Mouse (Mus musculus) CH12.LX (cell line): ENCODE data around the gene Rrp1. TPM values are rescaled to one million over a fixed set of nuclear protein-coding genes. Genes with fewer than 3 reads are reported as not detected.
"Not testable (repeated sequence)": the region's sequence is repeated elsewhere in the genome, so short reads cannot be mapped to it uniquely, and the experiment has no call there.

ENCODE experiments used
- DNase-seq: peaks from one replicate; pipeline ENCODE4 v3.0.0-alpha.2; 2013; ENCODE audit errors: extremely low read depth
- H3K27ac ChIP-seq: 2 replicates; pipeline ENCODE4 v1.5.1; 2012; ENCODE audit warnings: low read depth, mild to moderate bottlenecking, control low read depth, moderate library complexity; ENCODE audit not compliant: insufficient read depth
- H3K27me3 ChIP-seq: replicated peaks from 2 replicates; pipeline ENCODE3; 2012; ENCODE audit warnings: inconsistent platforms
- H3K36me3 ChIP-seq, 2 experiments: replicated peaks in 1 of 2; 2 replicates each; pipeline versions ENCODE3 to v1.6.1; 2012; ENCODE audit warnings: inconsistent platforms in 1 of 2, low read length in 1 of 2, mild to moderate bottlenecking in 1 of 2, mixed read lengths in 1 of 2, moderate library complexity in 1 of 2; ENCODE audit not compliant: control insufficient read depth in 1 of 2, insufficient read depth in 1 of 2
- H3K4me1 ChIP-seq, 2 experiments: 2 replicates each; pipeline ENCODE4 v1.6.1; 2012; ENCODE audit warnings: inconsistent platforms in 1 of 2, moderate library complexity in 1 of 2; ENCODE audit not compliant: insufficient read depth in 2 of 2, control insufficient read depth in 1 of 2
- H3K4me2 ChIP-seq: 2 replicates; pipeline ENCODE4 v1.6.1; 2012; ENCODE audit warnings: low read depth, mild to moderate bottlenecking, control low read depth; ENCODE audit not compliant: poor library complexity, insufficient read depth, severe bottlenecking
- H3K4me3 ChIP-seq, 3 experiments: fragments of 150-350 bp in 1 of 3; sonication (generic) in 1 of 3; replicated peaks in 1 of 3; 2 replicates each; pipeline versions ENCODE3 to v1.5.1; 2011 to 2012; ENCODE audit warnings: low read depth in 2 of 3, low read length in 2 of 3, mild to moderate bottlenecking in 2 of 3, moderate library complexity in 2 of 3, control low read depth in 1 of 3, improper control_type of control experiment in 1 of 3, inconsistent platforms in 1 of 3, mixed read lengths in 1 of 3; ENCODE audit not compliant: poor library complexity in 1 of 3
- H3K79me2 ChIP-seq: replicated peaks from 2 replicates; pipeline ENCODE4 v1.6.1; 2012; ENCODE audit warnings: mild to moderate bottlenecking, moderate library complexity; ENCODE audit not compliant: control insufficient read depth, poor library complexity, insufficient read depth, severe bottlenecking; ENCODE audit errors: extremely low read depth
- H3K9ac ChIP-seq: 2 replicates; pipeline ENCODE4 v1.6.1; 2012; ENCODE audit warnings: low read depth, mild to moderate bottlenecking, control low read depth, moderate library complexity; ENCODE audit not compliant: insufficient read depth
- H3K9me3 ChIP-seq: replicated peaks from 2 replicates; pipeline ENCODE3; 2012; ENCODE audit warnings: low read length, inconsistent platforms, mixed read lengths
- BHLHE40 ChIP-seq: IDR thresholded peaks from 2 replicates; pipeline ENCODE4 v1.6.1; 2011; ENCODE audit warnings: mild to moderate bottlenecking, low read depth, low read length, improper control_type of control experiment
- CHD2 ChIP-seq: IDR thresholded peaks from 2 replicates; pipeline ENCODE4 v1.6.1; 2011; ENCODE audit warnings: low read length, improper control_type of control experiment
- CTCF ChIP-seq, 2 experiments: IDR thresholded peaks in 1 of 2; conservative IDR thresholded peaks in 1 of 2; 2 replicates each; pipeline ENCODE4 v1.5.1; 2011 to 2012; ENCODE audit warnings: low read depth in 2 of 2, low read length in 2 of 2, improper control_type of control experiment in 1 of 2, inconsistent platforms in 1 of 2, mild to moderate bottlenecking in 1 of 2, moderate library complexity in 1 of 2
- E2F4 ChIP-seq: IDR thresholded peaks from 2 replicates; pipeline ENCODE4 v1.6.1; 2011; ENCODE audit warnings: low read depth, low read length, improper control_type of control experiment; ENCODE audit not compliant: insufficient replicate concordance
- EP300 ChIP-seq: IDR thresholded peaks from 2 replicates; pipeline ENCODE4 v1.6.1; 2011; ENCODE audit warnings: low read length, improper control_type of control experiment
- ETS1 ChIP-seq: conservative IDR thresholded peaks from 2 replicates; pipeline ENCODE4 v1.6.1; 2012; ENCODE audit warnings: low read depth, mild to moderate bottlenecking, inconsistent platforms, low read length, improper control_type of control experiment, moderate library complexity
- GABPA ChIP-seq: IDR thresholded peaks from 2 replicates; pipeline ENCODE4 v1.6.1; 2012; ENCODE audit warnings: low read depth, low read length, improper control_type of control experiment, inconsistent platforms; ENCODE audit not compliant: insufficient replicate concordance
- HCFC1 ChIP-seq: IDR thresholded peaks from 2 replicates; pipeline ENCODE4 v1.6.1; 2012; ENCODE audit warnings: low read depth, mild to moderate bottlenecking, inconsistent platforms, low read length, improper control_type of control experiment
- IRF4 ChIP-seq: IDR thresholded peaks from 2 replicates; pipeline ENCODE4 v1.6.1; 2014; ENCODE audit warnings: low read depth, mild to moderate bottlenecking, inconsistent platforms, low read length, improper control_type of control experiment
- JUN ChIP-seq: IDR thresholded peaks from 2 replicates; pipeline ENCODE4 v1.6.1; 2011; ENCODE audit warnings: low read depth, mild to moderate bottlenecking, low read length, improper control_type of control experiment, moderate library complexity; ENCODE audit not compliant: insufficient read depth
- MAFK ChIP-seq: IDR thresholded peaks from 2 replicates; pipeline ENCODE4 v1.6.1; 2011; ENCODE audit warnings: low read length, improper control_type of control experiment; ENCODE audit not compliant: insufficient replicate concordance
- MAX ChIP-seq: IDR thresholded peaks from 2 replicates; pipeline ENCODE4 v1.6.1; 2011; ENCODE audit warnings: low read length, improper control_type of control experiment
- MYC ChIP-seq: IDR thresholded peaks from 2 replicates; pipeline ENCODE4 v1.6.1; 2011; ENCODE audit warnings: low read depth, mild to moderate bottlenecking, improper control_type of control experiment, low read length
- NELFE ChIP-seq: IDR thresholded peaks from 2 replicates; pipeline ENCODE4 v1.6.1; 2011; ENCODE audit warnings: low read depth, low read length, improper control_type of control experiment
- NRF1 ChIP-seq: IDR thresholded peaks from 2 replicates; pipeline ENCODE4 v1.6.1; 2014; ENCODE audit warnings: low read depth, mild to moderate bottlenecking, inconsistent platforms, low read length, improper control_type of control experiment, moderate library complexity
- PAX5 ChIP-seq: IDR thresholded peaks from 2 replicates; pipeline ENCODE4 v1.6.1; 2012; ENCODE audit warnings: low read length, inconsistent platforms, mixed read lengths
- POLR2A ChIP-seq: IDR thresholded peaks from 2 replicates; pipeline ENCODE4 v1.6.1; 2011; ENCODE audit warnings: low read depth, mild to moderate bottlenecking, improper control_type of control experiment, low read length
- POLR2AphosphoS2 ChIP-seq: IDR thresholded peaks from 2 replicates; pipeline ENCODE4 v1.6.1; 2011; ENCODE audit warnings: low read depth, low read length, improper control_type of control experiment
- RAD21 ChIP-seq: IDR thresholded peaks from 2 replicates; pipeline ENCODE4 v1.6.1; 2011; ENCODE audit warnings: low read depth, mild to moderate bottlenecking, low read length, improper control_type of control experiment, moderate library complexity
- SIN3A ChIP-seq: IDR thresholded peaks from 2 replicates; pipeline ENCODE4 v1.6.1; 2012; ENCODE audit warnings: low read length, improper control_type of control experiment, inconsistent platforms
- SMC3 ChIP-seq: IDR thresholded peaks from 2 replicates; pipeline ENCODE4 v1.6.1; 2011; ENCODE audit warnings: low read depth, low read length, improper control_type of control experiment
- UBTF ChIP-seq: IDR thresholded peaks from 2 replicates; pipeline ENCODE4 v1.6.1; 2012; ENCODE audit warnings: low read depth, mild to moderate bottlenecking, inconsistent platforms, low read length, improper control_type of control experiment, moderate library complexity
- USF2 ChIP-seq: conservative IDR thresholded peaks from 2 replicates; pipeline ENCODE4 v1.6.1; 2011; ENCODE audit warnings: low read depth, low read length, improper control_type of control experiment
- ZKSCAN1 ChIP-seq: IDR thresholded peaks from 2 replicates; pipeline ENCODE4 v1.6.1; 2012; ENCODE audit warnings: low read depth, inconsistent platforms, low read length, improper control_type of control experiment, borderline replicate concordance
- ZMIZ1 ChIP-seq: IDR thresholded peaks from 2 replicates; pipeline ENCODE4 v1.6.1; 2012; ENCODE audit warnings: low read depth, mild to moderate bottlenecking, inconsistent platforms, low read length, improper control_type of control experiment
- ZNF384 ChIP-seq: IDR thresholded peaks from 2 replicates; pipeline ENCODE4 v1.6.1; 2012; ENCODE audit warnings: low read depth, low read length, improper control_type of control experiment, inconsistent platforms
- dilution Hi-C: fragments of 300-500 bp; cut with MboI; formaldehyde crosslinking; loops from 2 replicates; pipeline ENCODE4 v1.14.3; 2020; ENCODE audit warnings: low sequenced_read_pairs; ENCODE audit not compliant: extremely low pct_unique_long_range_greater_than_20kb, extremely low pct_ligation_motif_present
- in situ Hi-C: fragments of 300-500 bp; cut with MboI; formaldehyde crosslinking; loops from 3 replicates; pipeline ENCODE4 v1.14.3; 2019; ENCODE audit warnings: low sequenced_read_pairs, low pct_ligation_motif_present, low pct_unique_long_range_greater_than_20kb, mixed read lengths
- polyA plus RNA-seq: library from polyadenylated mRNA; unstranded; fragments of >175 nt; gene quantifications from 2 replicates; pipeline ENCODE4 v1.2.1, GENCODE M21; 2012; ENCODE audit warnings: low read depth; ENCODE audit not compliant: insufficient read length
- total RNA-seq, 2 experiments: library from RNA; depleted of rRNA; stranded (reverse); fragments of 300-350 nt in 1 of 2; fragments of >200 nt in 1 of 2; gene quantifications; 2 replicates each; pipeline ENCODE4 v1.2.3; 2012 to 2014

The Rrp1 gene
- total and polyA plus RNA-seq, 3 experiments: 138 to 327 (median 189) TPM

DNA sequence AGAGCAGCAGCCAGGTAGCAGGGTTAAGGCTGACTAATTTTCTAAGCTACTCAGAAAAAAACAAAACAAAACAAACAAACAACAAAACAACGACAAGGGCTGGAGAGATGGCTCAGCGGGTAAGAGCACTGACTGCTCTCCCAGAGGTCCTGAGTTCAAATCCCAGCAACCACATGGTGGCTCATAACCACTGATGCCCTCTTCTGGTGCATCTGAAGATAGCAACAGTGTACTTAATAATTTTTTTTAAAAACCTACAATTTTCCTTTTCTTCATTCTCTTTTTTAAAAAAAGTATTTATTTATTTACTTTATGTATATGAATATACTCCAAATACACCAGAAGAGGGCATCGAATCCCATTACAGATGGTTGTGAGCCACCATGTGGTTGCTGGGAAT lies 53.8 kb downstream of the Rrp1 start:
- H3K79me2 ChIP-seq, H3K27me3 ChIP-seq, DNase-seq, dilution Hi-C loops, in situ Hi-C loops, H3K4me3 ChIP-seq, H3K4me2 ChIP-seq, H3K9ac ChIP-seq, H3K36me3 ChIP-seq, H3K27ac ChIP-seq, H3K9me3 ChIP-seq: not testable (repeated sequence)
- peak; percentile 52; the same call in 1 of the 2 replicates for TF ChIP-seq ZNF384
- TF ChIP-seq CTCF (conservative IDR thresholded peaks at IDR 0.05 in 1 of 2, IDR thresholded peaks at IDR 0.05 in 1 of 2; ENCODE audit: low read depth in 2 of 2, low read length in 2 of 2): peak in 1 of 2 experiments; percentile 42; a peak in 2 of 4 replicates
- TF ChIP-seq SMC3: peak; percentile 29
- TF ChIP-seq MYC: 0 out of 2 replicates have a peak, but pooled peaks have one; percentile 31
- H3K4me1 ChIP-seq: peaks cover 4 to 42% of the 10 kb centered on the region in 2 experiments; a peak in 3 of 4 replicates

DNA sequence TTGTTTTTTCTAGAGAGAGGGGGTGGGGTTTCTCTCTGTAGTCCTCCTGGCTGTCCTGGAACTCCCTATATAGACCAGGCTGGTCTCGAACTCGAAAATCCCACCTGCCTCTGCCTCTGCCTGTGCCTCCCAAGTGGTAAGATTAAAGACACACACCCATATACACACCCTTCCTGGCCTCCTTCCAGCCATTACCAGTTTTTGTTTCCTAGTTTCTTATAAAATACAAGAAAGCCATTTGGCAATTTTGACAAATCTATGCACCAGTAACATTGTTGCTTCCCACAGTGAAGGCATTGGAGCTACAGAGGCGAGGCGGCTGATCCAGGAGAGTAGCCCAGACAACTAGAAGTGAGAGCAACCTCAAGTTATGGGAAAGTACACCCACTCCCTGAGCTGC lies 54.6 kb downstream of the Rrp1 start:
- Histone ChIP-seq H3K9me3 (peaks cover 2% of the 10 kb centered on the region), H3K36me3 (no peaks in the 10 kb centered on the region), H3K27ac (no peak overlapping the region), H3K4me2 (no peak overlapping the region), H3K4me3 (no peak overlapping the region), H3K79me2 (no peaks in the 10 kb centered on the region), H3K4me1 (peaks cover 4 to 35% of the 10 kb centered on the region in 2 experiments; a peak in 3 of 4 replicates), H3K27me3 (peaks cover 10% of the 10 kb centered on the region), H3K9ac (no peak overlapping the region)
- in situ Hi-C loops (no loop called here), dilution Hi-C loops (no loop called here)
- no peak for DNase-seq
- no peak for TF ChIP-seq ETS1
- no peak for TF ChIP-seq MAFK
- TF ChIP-seq RAD21: no peak
- TF ChIP-seq POLR2A: no peak
- no peak for TF ChIP-seq MYC
- TF ChIP-seq GABPA: no peak
- no peak for TF ChIP-seq ZMIZ1
- TF ChIP-seq SMC3: no peak
- TF ChIP-seq USF2: no peak

DNA sequence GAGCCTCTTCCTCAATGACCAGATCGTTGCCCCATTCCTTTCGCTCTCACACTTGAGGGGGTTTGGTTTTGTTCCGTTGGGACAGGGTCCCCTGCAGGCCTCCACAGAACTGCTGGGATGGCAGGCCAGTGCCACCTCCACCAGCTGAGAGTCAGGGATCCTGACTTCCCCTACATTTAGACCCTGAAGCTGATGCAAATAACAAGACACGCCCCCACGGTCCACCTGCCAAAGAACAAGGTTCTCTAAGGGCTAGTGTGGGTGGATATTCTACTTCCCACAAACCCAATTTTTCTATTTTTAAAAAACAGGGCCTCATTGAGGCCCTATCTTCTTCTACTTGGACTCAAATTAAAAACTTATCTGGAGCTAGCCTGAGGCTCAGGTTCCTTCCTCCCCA lies 55.1 kb downstream of the Rrp1 start:
- in situ Hi-C loops (no loop called here), dilution Hi-C loops (no loop called here)
- no peaks in the 10 kb centered on the region for H3K79me2 ChIP-seq
- no peak overlapping the region for H3K9ac ChIP-seq
- H3K27me3 ChIP-seq: peaks cover 15% of the 10 kb centered on the region
- no peak overlapping the region for H3K27ac ChIP-seq
- DNase-seq: peak; percentile 27
- no peak overlapping the region for H3K4me2 ChIP-seq
- H3K9me3 ChIP-seq: peaks cover 2% of the 10 kb centered on the region
- H3K4me1 ChIP-seq: peaks cover 4 to 36% of the 10 kb centered on the region in 2 experiments; a peak in 3 of 4 replicates
- H3K36me3 ChIP-seq: no peaks in the 10 kb centered on the region
- H3K4me3 ChIP-seq: no peak overlapping the region
- TF ChIP-seq JUN (no peak), CHD2 (no peak), ZMIZ1 (no peak), ZKSCAN1 (no peak), PAX5 (no peak), BHLHE40 (no peak), E2F4 (no peak), RAD21 (no peak), HCFC1 (no peak), EP300 (no peak), MAX (no peak), NELFE (no peak), CTCF (conservative IDR thresholded peaks at IDR 0.05 in 1 of 2, IDR thresholded peaks at IDR 0.05 in 1 of 2; ENCODE audit: low read depth in 2 of 2, low read length in 2 of 2) (no peak), POLR2AphosphoS2 (no peak), IRF4 (no peak), SIN3A (no peak), UBTF (no peak), ETS1 (no peak), NRF1 (no peak)
